Mouse (Mus musculus): ENCODE results near the gene Lgi2.

DNA sequence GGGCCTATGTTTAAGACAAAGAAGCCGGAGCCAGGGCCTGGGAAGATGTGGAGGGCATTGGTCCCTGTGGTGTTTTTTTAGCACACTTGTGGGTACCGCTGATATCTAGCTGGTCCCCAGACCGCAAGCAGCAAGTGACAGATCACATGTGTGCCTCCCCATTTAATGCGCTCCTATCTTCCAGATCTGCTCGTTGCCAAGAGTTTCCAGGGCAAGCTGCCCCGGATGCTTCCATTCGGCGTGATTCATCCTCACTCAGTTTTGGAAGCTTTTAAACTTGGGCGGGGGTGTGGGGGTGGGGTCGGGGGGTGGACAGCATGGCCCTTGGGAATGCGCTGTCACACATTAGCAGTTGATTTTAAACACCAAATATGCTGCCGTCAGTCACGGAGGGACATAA lies 61.6 kb downstream of the Lgi2 start:
- TF ChIP-seq CTCF (IDR thresholded peaks at IDR 0.05; ENCODE audit: borderline replicate concordance, insufficient read depth, low read length): no peak
- no peak for TF ChIP-seq POLR2A (IDR thresholded peaks at IDR 0.05; ENCODE audit: low read depth, low read length)
